Mouse (Mus musculus) kidney, adult 18-20 months (tissue): ENCODE measurements around the gene Olfr95.
A peak's percentile ranks its signal among the peaks of the same experiment; 100 is the strongest.
"Not testable (repeated sequence)": the region's sequence is repeated elsewhere in the genome, so short reads cannot be mapped to it uniquely, and the experiment has no call there.

Experiments
- DNase-seq: peaks from one replicate; pipeline ENCODE4 v3.0.0; 2021

Olfr95 gene

DNA sequence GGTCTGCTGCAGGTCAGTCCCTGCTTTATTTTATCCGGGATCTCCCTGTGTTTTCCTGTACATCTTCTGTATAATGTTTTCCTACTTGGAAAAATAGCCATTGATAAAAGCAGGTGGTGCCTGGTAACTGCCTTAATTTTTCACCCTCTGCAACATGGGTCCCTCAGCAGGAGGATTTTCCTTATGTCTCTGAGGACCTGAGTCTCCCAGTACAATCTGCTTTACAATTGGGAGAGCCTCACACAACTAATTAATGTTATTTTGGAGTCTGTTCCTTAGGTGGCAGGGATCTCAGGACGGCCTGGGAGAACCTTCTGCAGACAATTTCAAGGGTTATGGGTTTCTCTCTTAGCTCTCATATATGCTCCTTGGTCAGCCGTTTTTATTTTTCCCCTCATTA, at the start of gene Olfr95:
Gene Olfr95, minus strand, starts transcription at position 101 of the 400 bp plus-strand sequence.
- no peak for DNase-seq

- peak; percentile 16 for DNase-seq
Measured at GRCm38 (mm10) chr17:37250544-37250943, 37.6 kb upstream of the Olfr95 start.

DNA sequence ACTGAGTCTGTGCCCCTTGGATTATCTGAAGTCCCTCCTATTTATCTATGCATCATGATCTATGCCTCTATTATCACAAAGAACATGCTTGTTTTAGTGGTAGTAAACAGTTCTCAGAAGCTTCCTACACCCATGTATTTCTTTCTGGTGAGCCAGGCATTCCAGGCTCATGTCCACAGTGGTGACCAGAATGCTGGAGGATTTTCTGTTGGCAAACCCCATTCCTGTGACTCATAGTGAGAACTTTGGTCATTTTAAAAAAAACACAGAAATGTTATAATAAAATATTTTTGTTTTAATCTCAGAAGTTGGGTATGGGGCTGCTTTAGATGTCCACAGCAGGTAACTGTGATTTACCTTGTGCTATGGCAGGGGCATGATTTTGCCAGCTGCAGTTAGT, 36.5 kb upstream of the Olfr95 start:
- DNase-seq = no peak

GRCm38 (mm10) chr17:37246715-37247114, 33.8 kb upstream of the Olfr95 start:
- peak; percentile 9 for DNase-seq

DNA sequence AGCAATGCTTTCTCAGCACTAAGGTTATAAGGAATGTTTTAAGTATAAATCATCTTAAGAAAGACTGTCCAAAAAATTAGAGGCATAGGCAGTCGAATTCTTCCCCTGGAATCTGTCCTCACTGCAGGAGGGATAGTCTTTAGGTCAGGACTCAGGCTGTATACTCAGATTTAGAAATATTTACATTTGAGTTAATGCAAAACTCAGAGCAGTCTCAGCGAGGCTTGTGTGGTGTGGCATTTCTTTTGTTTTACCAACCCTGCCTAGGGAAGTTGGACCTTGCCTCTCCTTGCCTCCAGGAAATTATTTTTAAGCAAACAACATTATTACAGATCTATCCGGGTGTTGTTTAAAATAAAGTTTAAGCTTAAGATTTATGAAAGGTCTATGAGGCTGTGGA, 29.3 kb upstream of the Olfr95 start:
- DNase-seq = no peak

- not testable (repeated sequence) for DNase-seq
Measured at GRCm38 (mm10) chr17:37237230-37237629, 24.3 kb upstream of the Olfr95 start, which contains the start of gene Olfr97. TSS of gene Olfr97 (minus strand) at chr17:37237330.

DNA sequence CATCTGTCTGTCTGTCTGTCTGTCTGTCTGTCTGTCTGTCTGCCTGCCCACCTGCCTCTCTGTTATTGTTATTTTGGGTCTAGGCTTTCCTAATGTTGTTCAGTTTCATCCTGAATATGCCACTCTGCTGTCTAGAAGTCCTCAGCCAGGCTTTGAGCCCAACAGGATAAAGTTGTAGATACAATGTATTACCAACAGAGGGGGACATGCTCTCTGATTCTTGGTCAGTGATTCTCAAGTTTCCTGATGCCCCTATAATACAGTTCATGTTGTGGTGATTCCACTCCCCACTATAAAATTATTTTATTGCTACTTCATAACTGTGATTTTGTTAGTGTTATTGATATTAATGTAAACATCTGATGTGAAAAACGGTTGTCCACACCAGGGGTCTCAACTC, 9.0 kb upstream of the Olfr95 start:
- no peak for DNase-seq

DNA sequence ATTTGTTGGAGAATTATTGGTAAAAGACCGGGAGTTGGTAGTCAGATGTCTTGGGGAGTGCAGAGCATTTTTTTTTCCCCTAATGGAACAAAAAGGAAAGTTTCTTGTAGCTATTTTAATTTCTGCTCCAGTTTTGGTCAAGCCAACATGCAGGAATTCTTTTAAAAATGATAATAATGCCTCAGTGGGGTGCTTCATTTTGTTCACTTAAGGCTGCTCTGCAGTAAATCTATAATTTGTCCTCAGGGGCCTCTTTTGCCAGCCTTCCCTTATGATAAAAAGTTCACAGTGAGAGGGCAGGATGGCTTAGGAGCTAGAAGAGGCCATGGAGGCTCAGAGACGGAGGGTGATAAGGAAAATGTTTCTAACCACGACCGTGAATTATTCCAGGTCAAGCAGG, 6.9 kb upstream of the Olfr95 start, which contains the start of gene Olfr96:
Gene Olfr96, plus strand, starts transcription at position 301 of the 400 bp plus-strand sequence.
- no peak for DNase-seq

- DNase-seq = no peak
Measured at GRCm38 (mm10) chr17:37218486-37218885, 5.6 kb upstream of the Olfr95 start.

- no peak for DNase-seq
Measured at GRCm38 (mm10) chr17:37210884-37211768, 1.8 kb downstream of the Olfr95 start.

DNA sequence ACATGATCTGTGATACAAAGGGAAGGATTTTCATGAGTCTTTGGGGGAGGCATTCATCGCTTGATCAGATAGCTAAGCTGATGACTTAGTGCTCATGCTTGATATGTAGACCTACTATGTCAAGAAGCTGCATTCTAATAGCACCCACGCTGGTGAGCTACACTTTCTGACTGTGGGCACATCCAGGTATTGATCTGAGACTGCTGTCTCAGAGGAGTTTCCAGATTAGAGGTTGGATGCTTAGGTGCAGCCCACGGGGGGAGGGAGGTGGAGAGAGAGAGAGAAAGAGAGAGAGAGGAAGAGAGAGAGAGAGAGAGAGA, 9.0 kb downstream of the Olfr95 start:
- DNase-seq = no peak

DNA sequence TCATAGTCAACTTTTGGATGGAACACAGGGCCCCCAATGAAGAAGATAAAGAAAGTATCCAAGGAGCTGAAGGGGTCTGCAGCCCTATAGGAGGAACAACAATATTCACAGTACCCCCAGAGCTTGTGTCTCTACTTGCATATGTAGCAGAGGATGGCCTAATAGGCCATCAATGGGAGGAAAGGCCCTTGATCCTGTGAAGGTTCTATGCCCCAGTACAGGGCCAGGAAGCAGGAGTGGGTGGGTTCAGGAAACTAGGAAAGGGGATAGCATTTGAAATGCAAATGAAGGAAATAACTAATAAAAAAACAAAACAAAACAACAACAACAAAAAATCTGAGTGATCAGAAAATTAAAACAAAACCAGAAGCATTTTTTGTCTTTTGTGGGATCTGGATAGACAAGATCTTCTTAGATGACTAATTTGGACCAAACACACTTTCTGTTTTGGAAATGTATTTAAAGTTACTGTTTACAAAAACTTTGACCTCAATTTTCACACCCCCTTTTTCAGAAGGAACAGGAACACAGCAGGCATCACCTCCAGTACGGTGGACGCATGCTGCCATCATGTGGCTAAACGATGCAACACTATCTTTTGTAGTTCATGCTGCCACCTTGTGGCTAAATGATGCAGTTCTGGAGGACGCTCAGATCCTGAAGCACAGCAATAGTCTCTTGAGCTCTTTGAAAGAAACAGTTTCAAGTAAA, 9.6 kb downstream of the Olfr95 start:
- peak; percentile 79 for DNase-seq

DNA sequence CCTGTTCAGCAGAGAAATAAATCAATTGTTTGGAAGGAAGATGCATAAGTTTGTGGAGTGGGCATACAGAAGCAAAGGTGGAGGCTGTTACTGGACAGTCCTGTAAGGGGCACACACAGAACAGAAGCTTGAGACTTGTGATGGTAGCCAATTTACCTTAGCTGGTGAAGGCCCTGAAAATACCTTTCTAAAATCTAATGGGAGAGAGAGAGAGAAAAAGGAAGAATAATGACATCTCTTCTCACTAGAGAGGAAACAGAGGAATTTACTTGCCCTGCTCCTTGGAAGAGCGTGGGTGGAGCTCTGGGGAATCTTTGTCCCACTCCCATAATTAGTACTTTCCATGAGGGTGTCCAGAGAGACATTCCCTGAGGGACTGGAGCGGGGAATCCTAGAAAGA, 12.0 kb downstream of the Olfr95 start, which contains the start of gene Olfr94:
Gene Olfr94, minus strand, starts transcription at position 101 of the 400 bp plus-strand sequence.
- DNase-seq = no peak

DNA sequence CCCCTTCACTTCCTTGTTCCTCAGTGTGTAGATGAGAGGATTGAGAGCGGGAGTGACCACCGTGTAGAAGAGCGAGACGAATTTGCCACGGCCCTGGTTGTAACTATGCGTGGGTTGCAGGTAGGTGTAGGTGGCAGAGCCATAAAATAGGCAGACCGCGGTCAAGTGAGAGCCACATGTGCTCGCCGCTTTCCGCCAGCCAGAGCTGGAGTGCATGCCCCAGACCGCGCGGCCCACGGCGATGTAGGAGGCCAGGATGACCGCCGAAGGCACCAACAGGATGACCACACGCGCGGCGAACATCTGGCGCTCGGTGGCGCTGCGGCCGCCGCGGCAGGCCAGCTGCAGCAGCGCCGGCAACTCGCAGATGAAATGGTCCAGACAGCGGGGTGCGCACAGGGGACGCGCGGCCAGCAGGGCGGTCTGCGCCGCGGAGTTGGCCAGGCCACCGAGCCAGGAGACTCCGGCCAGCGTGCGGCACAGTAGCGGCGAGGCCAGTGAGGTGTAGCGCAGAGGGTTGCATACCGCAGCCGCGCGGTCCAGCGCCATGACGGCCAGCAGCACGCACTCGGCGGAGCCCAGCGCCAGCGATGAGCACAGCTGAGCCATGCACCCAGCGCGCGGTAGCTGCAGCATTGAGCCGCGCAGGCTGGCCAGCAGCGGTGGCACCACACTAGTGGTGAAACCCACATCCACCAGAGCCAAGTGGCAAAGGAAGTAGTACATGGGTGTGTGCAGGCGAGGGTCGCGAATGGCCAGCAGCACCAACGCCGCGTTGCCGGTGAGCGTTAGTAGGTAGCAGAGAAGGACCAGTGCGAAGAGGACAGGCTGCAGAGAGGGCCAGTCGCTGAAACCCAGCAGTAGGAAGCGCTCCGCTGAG, 15.8 kb downstream of the Olfr95 start:
- peak; percentile 18 for DNase-seq

GRCm38 (mm10) chr17:37194782-37195181, 18.1 kb downstream of the Olfr95 start:
- no peak for DNase-seq

- no peak for DNase-seq
Measured at GRCm38 (mm10) chr17:37193656-37194055, 19.3 kb downstream of the Olfr95 start, which contains the start of gene Ubd. TSS of gene Ubd (plus strand) at chr17:37193892.

DNA sequence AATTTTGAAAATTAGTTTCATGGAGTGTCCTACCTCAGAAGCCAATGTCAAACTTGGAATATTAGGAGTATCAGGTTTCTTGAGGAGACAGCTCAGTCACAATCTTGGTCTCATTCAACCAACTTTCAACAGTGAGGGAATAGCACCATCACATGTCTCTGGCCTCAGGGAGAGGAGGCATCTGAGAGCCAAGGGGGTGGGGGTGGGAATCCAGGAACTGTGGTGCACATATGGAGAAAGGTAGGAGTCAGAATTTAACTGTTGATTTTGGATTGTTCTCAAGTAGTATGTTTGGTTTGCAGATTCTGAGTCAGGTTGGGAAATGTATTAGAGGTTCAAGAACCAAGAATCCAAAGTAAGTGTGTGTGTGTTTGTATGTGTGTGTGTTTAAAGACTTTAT, 19.9 kb downstream of the Olfr95 start:
- no peak for DNase-seq

GRCm38 (mm10) chr17:37190711-37191110, 22.2 kb downstream of the Olfr95 start:
- DNase-seq = peak; percentile 32

DNA sequence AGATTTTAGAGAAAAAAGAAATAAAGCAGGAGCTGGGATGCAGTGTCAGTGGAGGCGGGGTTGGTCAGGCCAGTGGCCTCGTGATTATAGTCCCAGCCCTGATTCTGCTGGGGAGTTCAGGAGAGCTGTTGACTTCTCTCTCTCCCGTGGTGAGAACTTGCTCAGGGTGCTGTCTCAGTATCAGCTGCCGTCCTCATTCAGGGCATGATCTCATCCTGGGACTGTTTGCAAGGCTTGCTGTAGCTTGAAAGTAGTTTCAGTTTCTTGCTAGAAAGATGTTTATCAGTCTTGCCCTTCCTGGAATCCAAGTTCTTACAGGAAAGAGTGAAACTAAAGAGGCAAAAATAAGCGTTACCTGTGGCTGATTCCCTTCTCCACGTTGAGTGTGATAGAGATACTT, 27.4 kb downstream of the Olfr95 start:
- no peak for DNase-seq

GRCm38 (mm10) chr17:37161394-37161793, 51.5 kb downstream of the Olfr95 start, which contains the start of gene Olfr93:
TSS of gene Olfr93 (minus strand) at chr17:37161494.
- DNase-seq = no peak
